Mouse (Mus musculus) limb, embryonic 10.5 days (tissue): Measurements from ENCODE around the gene Nhsl1. TPM values are rescaled to one million over a fixed set of nuclear protein-coding genes. Genes with fewer than 3 reads are reported as not detected.

Experiments used
- DNase-seq: peaks from one replicate; pipeline ENCODE4 v3.0.0-alpha.2; 2017; ENCODE audit warnings: low spot score
- H3K27ac ChIP-seq: fragments of 300-500 bp; sonication (generic); 2 replicates; pipeline ENCODE4 v1.5.1; 2016; ENCODE audit warnings: mild to moderate bottlenecking
- H3K27me3 ChIP-seq: fragments of 300-500 bp; sonication (generic); 2 replicates; pipeline ENCODE4 v1.6.1; 2016; ENCODE audit warnings: low read depth, mild to moderate bottlenecking; ENCODE audit not compliant: poor library complexity, severe bottlenecking
- H3K36me3 ChIP-seq: fragments of 300-500 bp; sonication (generic); 2 replicates; pipeline ENCODE4 v1.6.1; 2016; ENCODE audit warnings: mild to moderate bottlenecking, moderate library complexity
- H3K4me1 ChIP-seq: fragments of 300-500 bp; sonication (generic); 2 replicates; pipeline ENCODE4 v1.6.1; 2016
- H3K4me3 ChIP-seq: fragments of 300-500 bp; sonication (generic); 2 replicates; pipeline ENCODE4 v1.5.1; 2016; ENCODE audit warnings: mild to moderate bottlenecking, moderate library complexity
- H3K9me3 ChIP-seq: fragments of 300-500 bp; sonication (generic); replicated peaks from 2 replicates; pipeline ENCODE4 v1.6.1; 2016; ENCODE audit warnings: mild to moderate bottlenecking
- WGBS: fragments of 180-500 bp; shearing (Covaris S2); methylation state at CpG from one replicate; pipeline ENCODE4 v1.1.7; 2016; 5-methylcytosine and 5-hydroxymethylcytosine counted together
- polyA plus RNA-seq: library from polyadenylated mRNA; unstranded; fragments of >200 nt; fragmentation: Nextera tagmentation; extraction: Ambion mirVana; gene quantifications from 2 replicates; pipeline ENCODE4 v1.2.1, GENCODE M21; 2016

Gene Nhsl1
- polyA plus RNA-seq, 1 experiment from 2014 or later: 8.6 TPM

- H3K27ac ChIP-seq: no peak overlapping the region
- H3K4me3 ChIP-seq: peak overlapping the region; percentile 62
- no peaks in the 10 kb centered on the region for H3K9me3 ChIP-seq
- H3K27me3 ChIP-seq: no peaks in the 10 kb centered on the region
- DNase-seq: no peak
- 71% methylated on average over 2 of the region's 2 CpGs for WGBS
- H3K36me3 ChIP-seq: no peaks in the 10 kb centered on the region
- peaks cover 51% of the 10 kb centered on the region for H3K4me1 ChIP-seq
Measured at GRCm38 (mm10) chr10:18409068-18409467, 90.3 kb downstream of the Nhsl1 start.

GRCm38 (mm10) chr10:18411266-18411665 lies 92.5 kb downstream of the Nhsl1 start:
- no peaks in the 10 kb centered on the region for H3K36me3 ChIP-seq
- H3K4me3 ChIP-seq: no peak overlapping the region
- peaks cover 58% of the 10 kb centered on the region for H3K4me1 ChIP-seq
- 69% methylated on average over 2 of the region's 2 CpGs for WGBS
- H3K9me3 ChIP-seq: no peaks in the 10 kb centered on the region
- no peak overlapping the region for H3K27ac ChIP-seq
- H3K27me3 ChIP-seq: no peaks in the 10 kb centered on the region
- no peak for DNase-seq

DNA sequence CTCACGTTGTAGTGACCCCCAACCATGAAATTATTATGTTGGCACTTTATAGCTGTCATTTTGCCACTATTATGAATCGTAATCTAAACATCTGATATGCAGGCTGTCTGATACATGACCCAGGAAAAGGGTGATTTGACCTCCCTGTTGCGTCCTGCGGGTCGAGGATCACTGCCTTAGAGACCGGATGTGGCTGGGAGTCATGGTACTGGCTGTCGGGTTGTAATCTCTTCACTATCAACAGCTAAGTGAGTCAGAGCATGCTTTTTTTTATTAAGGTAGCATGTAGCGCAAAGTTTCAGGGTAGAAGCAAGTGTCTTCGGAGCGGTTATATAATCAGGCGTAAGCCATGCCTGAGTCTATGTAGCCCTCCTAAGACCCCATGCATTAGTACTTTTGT lies 97.2 kb downstream of the Nhsl1 start:
- WGBS: 93% methylated on average over 11 of the region's 11 CpGs
- peaks cover 33% of the 10 kb centered on the region for H3K4me1 ChIP-seq

DNA sequence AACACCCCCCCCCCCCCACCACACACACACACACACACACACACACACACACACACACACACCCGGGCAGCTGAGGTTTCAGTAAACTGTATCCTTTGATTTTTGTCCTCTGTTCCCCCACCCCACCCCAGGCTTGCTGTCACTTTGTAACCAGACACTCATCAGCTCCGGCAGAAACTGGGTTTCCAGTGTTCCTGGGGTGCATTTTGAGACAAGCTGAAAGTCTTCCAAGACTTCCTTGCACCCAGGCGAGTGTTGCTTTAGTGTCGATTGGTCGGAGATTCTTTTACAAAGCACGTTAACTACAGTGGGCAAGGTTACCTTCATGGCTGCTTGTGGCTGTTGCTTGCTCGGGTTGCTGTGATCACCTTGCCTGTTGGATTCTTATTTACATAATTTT lies 99.4 kb downstream of the Nhsl1 start:
- H3K27ac ChIP-seq: 0 out of 2 replicates have a peak overlapping the region, but pooled peaks have one; percentile 16
- H3K27me3 ChIP-seq: no peaks in the 10 kb centered on the region
- WGBS: 36% methylated on average over 7 of the region's 7 CpGs
- no peaks in the 10 kb centered on the region for H3K9me3 ChIP-seq
- DNase-seq: no peak
- H3K4me3 ChIP-seq: no peak overlapping the region
- H3K4me1 ChIP-seq: peaks cover 26% of the 10 kb centered on the region
- no peaks in the 10 kb centered on the region; the same call in 1 of the 2 replicates for H3K36me3 ChIP-seq

More for the DNA sequence above, 97.2 kb downstream of the Nhsl1 start:
- no peak for DNase-seq
- Histone ChIP-seq H3K36me3 (no peaks in the 10 kb centered on the region; the same call in 1 of the 2 replicates), H3K27ac (no peak overlapping the region), H3K9me3 (no peaks in the 10 kb centered on the region), H3K4me3 (no peak overlapping the region), H3K27me3 (no peaks in the 10 kb centered on the region)

- H3K4me3 ChIP-seq: no peak overlapping the region
- H3K4me1 ChIP-seq: peaks cover 26% of the 10 kb centered on the region
- no peak for DNase-seq
- WGBS: 79% methylated on average over 10 of the region's 10 CpGs
- no peaks in the 10 kb centered on the region for H3K27me3 ChIP-seq
- no peaks in the 10 kb centered on the region; the same call in 1 of the 2 replicates for H3K36me3 ChIP-seq
- no peak overlapping the region for H3K27ac ChIP-seq
- H3K9me3 ChIP-seq: no peaks in the 10 kb centered on the region
Measured at GRCm38 (mm10) chr10:18419508-18419907, 100.7 kb downstream of the Nhsl1 start.

DNA sequence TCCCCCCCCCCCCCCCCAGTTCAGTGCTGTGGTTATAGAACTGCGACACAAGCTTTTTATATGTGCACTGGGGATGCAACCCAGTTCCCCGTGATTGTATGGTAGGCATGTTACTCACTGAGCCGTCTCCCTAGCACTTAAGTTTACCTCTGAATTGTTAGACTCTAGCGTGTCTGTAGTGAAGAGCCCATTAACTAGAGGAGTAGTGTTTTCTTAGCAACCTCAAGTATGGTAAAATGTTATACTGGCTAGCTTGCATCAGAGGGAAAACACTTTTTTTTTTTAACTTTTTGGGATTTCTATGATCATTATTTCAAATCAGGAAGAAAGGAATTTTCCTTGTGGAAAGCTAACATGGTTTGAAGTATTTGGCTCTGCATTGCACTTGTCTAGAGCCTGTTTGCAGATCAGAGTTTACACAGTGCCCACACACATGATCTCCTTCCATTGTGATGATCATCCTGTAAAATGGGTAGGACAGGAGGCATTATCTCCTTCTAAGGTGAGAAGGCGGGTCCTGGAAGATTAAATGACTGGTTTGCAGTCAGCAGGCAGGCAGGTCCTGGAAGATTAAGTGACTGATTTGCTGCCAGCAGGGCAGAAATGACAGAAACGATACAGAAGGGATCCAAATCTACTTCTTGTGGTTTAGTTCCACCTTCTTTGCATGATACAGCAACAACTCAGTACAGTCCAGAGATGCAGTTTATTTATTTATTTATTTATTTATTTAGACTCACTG lies 101.6 kb downstream of the Nhsl1 start:
- peaks cover 19% of the 10 kb centered on the region for H3K4me1 ChIP-seq
- DNase-seq: no peak
- H3K27ac ChIP-seq: no peak overlapping the region
- WGBS: 92% methylated on average over 6 of the region's 6 CpGs
- H3K4me3 ChIP-seq: no peak overlapping the region
- H3K9me3 ChIP-seq: no peaks in the 10 kb centered on the region
- no peaks in the 10 kb centered on the region; the same call in 1 of the 2 replicates for H3K36me3 ChIP-seq
- no peaks in the 10 kb centered on the region for H3K27me3 ChIP-seq

DNA sequence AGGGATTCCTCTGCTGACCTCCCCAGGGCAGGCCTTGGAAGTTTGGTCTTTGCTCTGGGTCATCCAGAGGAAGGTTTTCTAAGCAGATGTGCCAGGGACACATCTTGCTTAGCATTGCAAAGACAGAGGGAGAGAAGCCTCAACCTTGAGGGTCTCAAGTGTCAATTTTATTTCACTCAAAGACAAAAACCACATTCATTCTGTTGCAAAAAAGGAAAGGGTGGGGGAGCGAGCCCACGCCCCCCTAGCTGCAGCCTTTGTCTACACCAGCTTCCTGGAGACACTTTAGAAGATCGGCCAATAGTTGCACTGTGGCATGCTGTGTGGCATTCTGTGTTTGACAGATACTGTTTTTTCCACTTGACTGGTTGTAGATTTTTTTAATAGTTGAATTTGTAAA lies 104.2 kb downstream of the Nhsl1 start:
- no peak for DNase-seq
- no peaks in the 10 kb centered on the region for H3K27me3 ChIP-seq
- H3K27ac ChIP-seq: no peak overlapping the region
- H3K4me3 ChIP-seq: no peak overlapping the region
- WGBS: 85% methylated on average over 3 of the region's 3 CpGs
- peaks cover 6% of the 10 kb centered on the region for H3K36me3 ChIP-seq
- H3K9me3 ChIP-seq: no peaks in the 10 kb centered on the region
- H3K4me1 ChIP-seq: peaks cover 6% of the 10 kb centered on the region

DNA sequence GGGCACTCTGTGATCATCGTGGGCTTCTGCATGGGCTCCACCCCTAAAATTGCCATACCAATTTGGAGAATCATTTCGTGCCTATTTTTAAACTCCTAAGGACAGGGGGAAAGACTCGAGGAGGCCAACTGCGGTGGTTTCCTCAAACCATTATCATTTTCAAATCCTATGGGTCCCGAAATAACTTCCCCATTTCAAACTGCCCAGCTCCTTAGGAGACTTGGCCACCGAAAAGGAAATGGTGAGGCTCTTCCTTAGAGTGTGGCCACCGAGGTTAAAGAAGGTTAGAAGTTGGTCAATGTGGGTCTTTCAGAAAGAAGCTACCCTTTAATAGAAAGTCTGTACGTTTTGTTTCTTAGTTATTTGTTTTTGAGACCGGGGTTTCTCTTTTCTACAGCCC lies 104.8 kb downstream of the Nhsl1 start:
- WGBS: 88% methylated on average over 9 of the region's 9 CpGs
- peaks cover 6% of the 10 kb centered on the region for H3K36me3 ChIP-seq
- DNase-seq: no peak

GRCm38 (mm10) chr10:18427866-18428265 lies 109.1 kb downstream of the Nhsl1 start:
- Histone ChIP-seq H3K4me1 (peaks cover 13% of the 10 kb centered on the region), H3K36me3 (peaks cover 16% of the 10 kb centered on the region), H3K27me3 (no peaks in the 10 kb centered on the region), H3K4me3 (no peak overlapping the region), H3K9me3 (0 out of 2 replicates have a peak, but pooled peaks cover 1% of the 10 kb centered on the region), H3K27ac (no peak overlapping the region)
- 95% methylated on average over 9 of the region's 9 CpGs for WGBS
- no peak for DNase-seq

More for the DNA sequence above, 104.8 kb downstream of the Nhsl1 start:
- Histone ChIP-seq H3K27ac (no peak overlapping the region), H3K9me3 (no peaks in the 10 kb centered on the region), H3K4me1 (0 out of 2 replicates have a peak, but pooled peaks cover 2% of the 10 kb centered on the region), H3K27me3 (no peaks in the 10 kb centered on the region), H3K4me3 (no peak overlapping the region)

GRCm38 (mm10) chr10:18429533-18429932 lies 110.7 kb downstream of the Nhsl1 start:
- Histone ChIP-seq H3K9me3 (0 out of 2 replicates have a peak, but pooled peaks cover 1% of the 10 kb centered on the region), H3K4me1 (peaks cover 13% of the 10 kb centered on the region), H3K36me3 (peaks cover 16% of the 10 kb centered on the region), H3K27ac (no peak overlapping the region), H3K27me3 (no peaks in the 10 kb centered on the region), H3K4me3 (no peak overlapping the region)
- DNase-seq: no peak
- 92% methylated on average over 3 of the region's 3 CpGs for WGBS

- no peaks in the 10 kb centered on the region for H3K27me3 ChIP-seq
- whole genome bisulfite sequencing: 79% methylated on average over 8 of the region's 8 CpGs
- no peak for DNase-seq
- peaks cover 16% of the 10 kb centered on the region for H3K36me3 ChIP-seq
- peaks cover 13% of the 10 kb centered on the region for H3K4me1 ChIP-seq
- H3K4me3 ChIP-seq: no peak overlapping the region
- H3K9me3 ChIP-seq: 0 out of 2 replicates have a peak, but pooled peaks cover 1% of the 10 kb centered on the region
- no peak overlapping the region for H3K27ac ChIP-seq
Measured at GRCm38 (mm10) chr10:18430141-18430540, 111.4 kb downstream of the Nhsl1 start.

DNA sequence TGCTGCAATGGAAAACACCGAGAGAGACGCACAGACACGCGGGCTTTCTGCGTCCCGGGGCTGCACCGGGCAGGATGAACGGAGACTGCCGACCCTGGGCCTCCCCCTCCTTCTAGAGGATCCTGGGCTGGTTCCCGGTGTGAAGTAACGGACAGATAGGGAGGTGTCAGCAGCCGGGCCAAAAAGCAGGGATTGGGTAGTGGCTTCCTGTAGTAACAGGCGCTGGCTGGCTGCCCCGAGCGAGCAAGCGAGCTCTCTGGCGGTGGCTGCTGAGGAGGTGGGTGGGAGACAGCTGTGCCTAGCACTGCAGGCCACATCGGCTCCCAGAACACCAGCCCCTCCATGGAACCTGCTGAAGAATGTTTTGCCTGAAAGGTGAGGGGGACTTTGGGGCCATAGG lies 112.2 kb downstream of the Nhsl1 start:
- H3K4me1 ChIP-seq: peaks cover 16% of the 10 kb centered on the region
- peak overlapping the region; percentile 47 for H3K4me3 ChIP-seq
- H3K36me3 ChIP-seq: peaks cover 16% of the 10 kb centered on the region
- WGBS: 4% methylated on average over 18 of the region's 18 CpGs
- DNase-seq: peak; percentile 66
- H3K27me3 ChIP-seq: no peaks in the 10 kb centered on the region
- 0 out of 2 replicates have a peak, but pooled peaks cover 1% of the 10 kb centered on the region for H3K9me3 ChIP-seq
- peak overlapping the region; percentile 78 for H3K27ac ChIP-seq

DNA sequence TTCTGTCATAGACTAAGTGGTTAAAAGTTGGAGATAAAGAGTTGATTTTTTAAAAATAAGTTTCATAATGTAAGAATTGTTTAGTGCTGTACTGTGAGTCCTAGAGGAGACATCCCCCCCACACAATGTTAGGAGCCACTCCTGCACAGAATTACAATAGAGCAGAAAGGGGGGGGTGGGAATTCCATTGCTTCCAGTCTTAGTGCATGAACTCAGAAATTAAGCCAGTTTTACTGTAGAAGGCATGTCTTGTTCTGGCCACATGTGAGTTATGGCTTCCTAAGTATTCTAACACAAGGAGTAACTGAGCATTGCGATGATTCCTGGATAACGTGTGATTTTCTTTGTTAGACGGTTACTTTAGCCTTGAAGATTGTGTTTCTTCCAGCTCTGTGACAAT lies 112.8 kb downstream of the Nhsl1 start:
- H3K4me1 ChIP-seq: peaks cover 17% of the 10 kb centered on the region
- no peaks in the 10 kb centered on the region for H3K27me3 ChIP-seq
- peaks cover 10% of the 10 kb centered on the region for H3K36me3 ChIP-seq
- H3K9me3 ChIP-seq: 0 out of 2 replicates have a peak, but pooled peaks cover 1% of the 10 kb centered on the region
- no peak overlapping the region for H3K4me3 ChIP-seq
- no peak for DNase-seq
- WGBS: 86% methylated on average over 3 of the region's 3 CpGs
- no peak overlapping the region for H3K27ac ChIP-seq
